Mouse (Mus musculus) layer of hippocampus, adult 8-10 months (tissue): ENCODE results near the gene Rps3. TPM values are rescaled to one million over a fixed set of nuclear protein-coding genes. Genes with fewer than 3 reads are reported as not detected.

Source experiments
- DNase-seq, 2 experiments: peaks; one replicate each; pipeline ENCODE4 v3.0.0; 2022; ENCODE audit warnings: low spot score in 2 of 2
- total RNA-seq, 4 experiments: library from RNA; stranded (reverse); gene quantifications; 2 replicates each; pipeline ENCODE4 v1.2.4; 2022

The Rps3 gene
- total RNA-seq, 4 experiments from 2014 or later, result 222 to 342 (median 280) TPM

DNA sequence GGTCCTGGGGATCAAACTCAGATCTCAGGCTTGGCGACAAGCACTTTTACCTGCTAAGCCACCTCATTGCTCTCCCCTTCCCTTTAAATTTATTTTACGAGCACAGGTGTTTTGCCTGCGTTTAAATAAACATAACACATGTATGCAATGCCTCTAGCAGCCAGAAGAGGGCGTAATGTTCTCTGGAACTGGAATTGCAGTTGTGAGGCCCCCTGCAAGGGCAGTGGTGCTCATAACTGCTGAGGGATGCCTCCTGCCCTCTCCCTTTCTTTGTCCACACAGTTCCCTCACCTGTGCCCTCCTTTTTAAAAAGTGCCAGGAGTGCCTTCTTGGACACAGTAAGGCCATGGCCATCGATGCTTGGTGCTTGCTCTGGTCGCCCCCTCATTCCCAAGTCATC is 39.5 kb downstream of the Rps3 start:
- DNase-seq, result no peak

DNA sequence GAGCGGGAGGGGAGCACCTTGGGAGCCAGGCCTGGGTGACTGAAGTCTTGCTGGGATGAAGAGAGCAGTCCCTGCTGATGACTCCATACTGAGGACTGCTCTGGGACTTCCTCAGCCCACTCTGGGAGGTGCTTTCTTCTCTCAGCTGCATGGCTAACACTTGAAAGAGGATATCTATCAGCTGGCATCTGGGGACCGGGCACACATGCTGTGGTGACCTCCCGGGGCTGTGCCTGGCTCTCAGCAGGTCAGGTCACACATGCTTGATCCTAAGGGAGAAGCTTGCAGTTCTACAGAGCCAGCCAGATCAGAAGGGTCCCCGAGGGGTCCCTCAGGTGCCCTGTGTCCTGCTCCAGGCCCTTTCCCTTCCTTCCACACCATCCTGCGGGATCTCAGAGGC is 40.4 kb downstream of the Rps3 start:
- DNase-seq, result no peak

DNA sequence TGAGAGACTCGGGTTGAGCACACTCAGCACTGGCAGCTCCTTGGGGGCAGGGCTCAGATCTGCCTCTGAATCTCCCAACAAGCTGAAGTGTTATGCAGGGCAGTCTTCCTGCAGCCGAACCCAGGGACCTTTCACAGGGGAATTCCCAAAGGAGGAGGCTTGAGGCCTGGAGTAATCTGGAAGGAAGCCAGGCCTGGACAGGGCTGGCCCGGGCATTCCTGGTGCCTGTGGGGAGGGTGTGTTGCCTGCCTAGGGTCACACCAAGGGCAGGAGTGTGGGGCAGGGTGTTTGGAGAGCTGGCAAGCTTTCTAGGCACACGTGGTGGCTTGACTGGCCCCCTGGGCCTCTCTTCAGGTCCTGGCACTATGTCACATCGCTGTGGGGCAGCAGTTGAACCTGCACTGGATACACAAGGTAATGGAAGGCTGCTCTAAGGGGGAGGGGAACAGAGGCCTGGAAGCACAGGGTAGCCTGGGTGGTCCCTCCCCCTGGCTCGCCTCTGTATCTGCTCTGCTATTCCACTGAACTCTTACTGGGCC is 41.9 kb downstream of the Rps3 start:
- no peak for DNase-seq

DNA sequence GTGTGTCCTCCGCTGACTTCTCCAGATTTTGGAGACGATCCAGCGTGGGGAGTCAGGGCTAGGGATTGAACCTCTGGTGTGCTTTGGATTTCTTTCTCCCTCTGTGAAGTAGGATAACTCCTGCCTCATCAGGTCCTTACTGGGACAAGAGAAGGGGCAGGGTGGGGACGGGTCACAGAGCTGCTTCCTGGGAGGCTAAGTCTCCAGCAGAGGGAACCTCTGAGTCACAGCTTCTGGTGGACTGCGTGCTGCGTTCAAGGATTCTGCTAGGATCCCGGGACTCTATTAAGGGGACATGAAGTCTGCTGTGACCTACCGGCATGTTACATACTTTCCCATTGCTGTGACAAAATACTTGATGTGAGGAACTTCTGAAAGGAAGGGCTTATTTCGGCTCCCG is 44.7 kb downstream of the Rps3 start:
- DNase-seq, result no peak

DNA sequence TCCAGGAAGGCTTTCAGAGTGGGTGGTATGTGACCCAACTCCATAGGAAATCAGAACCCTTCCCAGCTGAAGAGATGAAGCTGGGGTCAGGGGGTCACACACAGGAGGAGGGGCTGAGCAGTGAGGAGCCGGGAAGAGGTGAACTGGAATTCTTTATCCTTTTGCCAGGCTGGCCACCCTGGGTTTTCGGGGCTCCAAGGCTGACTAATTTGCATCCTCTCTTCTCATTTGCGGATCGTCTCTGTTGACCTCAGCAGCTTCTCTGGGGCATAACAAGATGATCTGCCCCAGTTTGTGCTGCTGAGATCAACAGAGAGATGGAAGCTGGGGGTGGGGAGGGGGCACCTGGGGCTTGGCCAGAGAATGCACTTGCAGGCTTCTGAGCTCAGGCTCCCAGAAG is 47.0 kb downstream of the Rps3 start:
- DNase-seq, result no peak

DNA sequence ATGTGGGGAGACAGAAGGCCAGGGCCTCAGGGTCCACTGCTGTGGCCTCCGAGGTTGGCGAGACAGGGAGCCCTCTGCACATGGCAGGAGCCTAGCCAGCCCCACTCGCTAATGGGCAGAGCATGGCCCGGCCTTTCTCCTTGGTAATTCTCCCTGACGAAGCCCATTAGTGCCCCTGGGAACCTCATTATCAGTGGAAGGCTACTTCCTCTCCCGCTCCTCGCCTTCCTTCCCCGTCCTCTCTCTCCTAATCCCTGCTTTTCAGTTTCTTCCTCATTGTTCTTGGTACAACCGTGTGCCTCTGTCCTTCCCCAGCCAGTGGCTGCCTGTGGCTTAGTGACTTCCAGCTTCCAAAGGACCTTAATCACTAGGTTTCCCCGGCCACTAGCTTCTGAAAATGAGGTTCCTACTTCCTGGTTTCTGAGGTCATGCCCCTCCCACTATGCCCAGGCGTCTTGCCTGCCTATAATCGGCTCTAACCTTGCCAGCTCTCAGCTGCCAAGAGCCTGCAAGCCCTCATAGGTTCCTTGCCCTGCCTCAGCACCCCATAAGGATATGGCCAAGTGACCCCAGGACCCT is 48.8 kb downstream of the Rps3 start:
- no peak for DNase-seq

DNA sequence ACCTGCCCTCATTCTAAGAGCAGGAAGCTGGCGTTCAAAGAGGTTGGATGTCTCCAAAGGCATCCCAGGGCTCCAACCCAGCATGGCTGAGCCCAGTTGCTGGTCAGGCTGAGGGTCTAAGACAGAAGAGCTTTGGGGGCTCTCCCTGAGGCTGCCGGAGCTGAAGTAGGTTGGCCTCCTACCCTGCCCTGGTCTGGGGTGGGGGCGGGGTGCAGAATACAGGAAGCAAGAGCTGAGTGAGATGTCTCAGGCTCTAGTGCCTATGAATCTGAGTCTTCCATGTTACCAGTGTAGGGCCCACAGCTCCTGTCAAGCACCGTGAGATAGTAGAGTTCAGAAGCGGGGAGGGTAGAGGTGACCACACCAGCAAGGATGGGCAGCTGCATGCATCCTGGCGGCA is 50.7 kb downstream of the Rps3 start:
- DNase-seq, result no peak

DNA sequence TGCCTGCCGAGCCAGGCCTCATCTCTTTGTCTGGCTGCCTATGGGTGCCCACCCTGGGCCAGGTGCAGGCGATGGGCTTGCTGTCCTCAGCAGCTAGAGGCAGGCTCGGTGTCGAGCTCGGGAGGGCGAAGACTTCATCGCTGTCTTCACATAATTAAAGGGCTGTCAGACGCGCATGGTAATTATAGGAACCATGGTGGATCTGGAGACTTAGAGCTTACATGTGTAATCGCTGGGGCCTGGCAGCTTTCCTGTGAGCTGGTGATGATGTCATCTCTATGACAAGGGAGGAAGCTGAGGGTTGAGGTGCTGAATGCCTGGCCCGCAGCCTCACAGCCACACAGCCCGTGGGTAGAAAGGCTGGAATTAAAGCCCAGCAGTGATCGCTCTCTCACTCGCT is 51.3 kb downstream of the Rps3 start:
- DNase-seq, result peak in 1 of 2 experiments; percentile 59

DNA sequence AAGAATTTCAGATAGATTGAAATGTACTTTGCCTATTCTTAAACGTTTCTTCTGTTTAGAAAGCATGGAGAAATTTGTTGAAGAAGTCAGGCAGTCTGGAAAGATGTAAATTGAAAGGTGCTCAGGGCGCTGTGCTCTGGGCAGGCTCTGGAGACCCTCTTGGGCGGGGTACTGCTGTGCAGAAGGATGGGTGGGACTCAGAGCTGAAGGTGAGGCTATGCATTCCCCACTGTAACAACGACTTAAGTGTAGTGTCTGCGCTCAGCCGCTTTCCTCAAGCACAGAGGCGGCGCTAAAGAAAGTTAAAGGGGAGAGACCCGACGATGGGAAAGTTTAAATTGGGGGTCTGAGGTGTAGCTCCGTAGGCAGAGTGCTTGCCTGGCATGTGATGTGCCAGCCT is 53.3 kb downstream of the Rps3 start:
- DNase-seq, result no peak

DNA sequence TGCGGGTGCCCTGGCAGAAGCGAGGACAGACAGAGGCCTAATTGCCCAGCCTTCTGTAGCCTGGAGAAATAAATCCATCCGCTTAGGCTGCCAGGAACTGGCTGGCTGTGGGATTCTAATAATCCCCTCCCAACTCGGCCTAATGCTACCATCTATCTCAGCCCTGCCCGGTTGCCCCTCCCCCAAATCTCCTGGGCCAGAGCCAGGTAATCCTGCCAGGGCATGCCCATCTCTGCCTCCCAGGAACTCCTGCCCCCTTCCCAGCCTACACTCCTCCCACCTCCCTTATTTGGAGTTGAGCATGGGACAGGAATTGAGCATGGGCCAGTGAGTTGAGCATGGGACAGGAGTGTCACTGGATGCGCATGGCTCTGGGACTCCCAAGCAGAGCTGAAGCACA is 53.8 kb downstream of the Rps3 start:
- no peak for DNase-seq

DNA sequence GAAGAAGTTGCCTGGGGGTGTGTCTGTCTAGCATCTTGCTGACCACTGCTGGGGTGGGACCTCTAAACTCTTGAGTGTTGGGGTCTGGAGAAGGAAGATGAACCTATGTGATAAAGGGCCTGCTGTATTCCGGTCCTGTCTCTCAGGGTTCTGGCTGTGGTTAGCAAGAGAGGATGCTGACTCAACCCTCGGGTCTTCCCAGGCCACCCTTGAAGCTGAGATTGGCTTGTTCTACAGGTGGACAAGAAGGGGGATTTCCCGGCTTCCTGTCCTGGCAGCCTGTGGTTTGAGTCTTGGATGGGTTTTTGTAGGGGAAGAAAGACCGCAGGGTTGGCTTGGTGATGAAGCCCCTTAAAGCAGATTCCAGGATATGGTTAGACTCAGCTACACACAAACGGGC is 54.7 kb downstream of the Rps3 start:
- DNase-seq, result no peak

DNA sequence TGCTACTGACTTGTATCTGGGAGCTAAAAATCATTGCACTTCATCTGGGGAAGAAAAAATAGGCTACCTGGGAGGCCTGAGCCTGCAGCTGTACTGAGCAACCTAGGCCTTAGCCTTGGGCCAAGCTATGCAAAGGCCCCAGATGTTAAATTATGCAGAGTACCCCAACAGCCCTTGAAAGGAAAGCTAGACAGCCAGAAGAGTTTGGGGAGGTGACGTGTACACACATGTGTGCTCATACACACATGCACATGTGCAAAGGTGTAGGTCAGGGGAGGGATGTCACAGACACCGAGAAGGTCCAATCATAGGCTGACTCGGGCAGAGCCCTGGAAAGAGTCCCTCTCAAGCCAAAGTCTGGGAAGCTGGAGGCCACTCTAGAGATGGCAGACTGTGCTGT is 55.6 kb downstream of the Rps3 start:
- no peak for DNase-seq

Other genes with a start within 250 kb of the Rps3 start
- gene Mogat2, start 245.1 kb downstream of the Rps3 start, total RNA-seq, result not detected
- gene Map6, start 216.3 kb downstream of the Rps3 start, total RNA-seq, result 100 to 1,000 TPM; 101 to 108 (median 106) TPM
- gene Serpinh1, start 130.5 kb downstream of the Rps3 start, total RNA-seq, result 10 to 100 TPM; 16.8 to 24.1 (median 21.3) TPM
- gene Gdpd5, start 102.3 kb downstream of the Rps3 start, total RNA-seq, result 10 to 100 TPM; 17.4 to 32.6 (median 21.4) TPM
- gene Klhl35, start 17.7 kb downstream of the Rps3 start, total RNA-seq, result 1 to 10 TPM; 1.2 to 4.2 (median 2.5) TPM
- 100 to 1,000 TPM; 138 to 175 (median 160) TPM for gene Arrb1, start 51.7 kb upstream of the Rps3 start, total RNA-seq
- gene Tpbgl, start 143.4 kb upstream of the Rps3 start, total RNA-seq, result 1 to 10 TPM; 5.0 to 7.3 (median 6.6) TPM
- 10 to 100 TPM; 11.6 to 32.5 (median 21.0) TPM for gene Slco2b1, start 227.6 kb upstream of the Rps3 start, total RNA-seq
- under 1 TPM in 1 of 4 experiments, not detected in 3; 0.34 TPM for gene Olfr520, start 246.5 kb upstream of the Rps3 start, total RNA-seq